Mouse (Mus musculus) left cerebral cortex, adult 2 months (tissue): Measurements from ENCODE around the gene Naif1. TPM values are rescaled to one million over a fixed set of nuclear protein-coding genes. Genes with fewer than 3 reads are reported as not detected.

Source experiments
- DNase-seq, 2 experiments: peaks; one replicate each; pipeline ENCODE4 v3.0.0; 2021 to 2022; ENCODE audit warnings: low spot score in 2 of 2, mixed read lengths in 1 of 2; ENCODE audit errors: extremely low spot score in 1 of 2
- H3K27ac ChIP-seq: fragments of 200-600 bp; 2 replicates; pipeline ENCODE4 v1.8.1; 2022
- H3K4me3 ChIP-seq: fragments of 200-600 bp; 2 replicates; pipeline ENCODE4 v1.8.1; 2022
- CTCF ChIP-seq: fragments of 200-600 bp; IDR thresholded peaks from 2 replicates; pipeline ENCODE4 v1.8.1; 2022; ENCODE audit warnings: antibody characterized with exemption, mild to moderate bottlenecking, moderate library complexity
- intact Hi-C: fragments of 180-260 bp; cut with DNase I; formaldehyde crosslinking; loops from one replicate; pipeline ENCODE4 v1.15.1; 2025
- long read RNA-seq, 2 experiments: library from polyadenylated mRNA; stranded (forward); transcript quantifications; one replicate each; pipeline ENCODE4 v2.0.0; 2021; ENCODE audit warnings: borderline mapping rate in 2 of 2
- total RNA-seq, 2 experiments: library from RNA; stranded (reverse); gene quantifications; 2 replicates each; pipeline ENCODE4 v1.2.3; 2021

The Naif1 gene
- total RNA-seq, result 1 to 10 TPM; 3.3 to 3.7 TPM
- long read RNA-seq, experiment 1, full-length matches to known transcripts, result 7 of 8 reads
- long read RNA-seq, experiment 1, partial matches to known transcripts, result 0 of 8 reads
- long read RNA-seq, experiment 1, other reads (novel, unspliced or antisense), result 1 of 8 reads
- long read RNA-seq, experiment 2, full-length matches to known transcripts, result 7 of 8 reads
- long read RNA-seq, experiment 2, partial matches to known transcripts, result 1 of 8 reads
- long read RNA-seq, experiment 2, other reads (novel, unspliced or antisense), result 0 of 8 reads

DNA sequence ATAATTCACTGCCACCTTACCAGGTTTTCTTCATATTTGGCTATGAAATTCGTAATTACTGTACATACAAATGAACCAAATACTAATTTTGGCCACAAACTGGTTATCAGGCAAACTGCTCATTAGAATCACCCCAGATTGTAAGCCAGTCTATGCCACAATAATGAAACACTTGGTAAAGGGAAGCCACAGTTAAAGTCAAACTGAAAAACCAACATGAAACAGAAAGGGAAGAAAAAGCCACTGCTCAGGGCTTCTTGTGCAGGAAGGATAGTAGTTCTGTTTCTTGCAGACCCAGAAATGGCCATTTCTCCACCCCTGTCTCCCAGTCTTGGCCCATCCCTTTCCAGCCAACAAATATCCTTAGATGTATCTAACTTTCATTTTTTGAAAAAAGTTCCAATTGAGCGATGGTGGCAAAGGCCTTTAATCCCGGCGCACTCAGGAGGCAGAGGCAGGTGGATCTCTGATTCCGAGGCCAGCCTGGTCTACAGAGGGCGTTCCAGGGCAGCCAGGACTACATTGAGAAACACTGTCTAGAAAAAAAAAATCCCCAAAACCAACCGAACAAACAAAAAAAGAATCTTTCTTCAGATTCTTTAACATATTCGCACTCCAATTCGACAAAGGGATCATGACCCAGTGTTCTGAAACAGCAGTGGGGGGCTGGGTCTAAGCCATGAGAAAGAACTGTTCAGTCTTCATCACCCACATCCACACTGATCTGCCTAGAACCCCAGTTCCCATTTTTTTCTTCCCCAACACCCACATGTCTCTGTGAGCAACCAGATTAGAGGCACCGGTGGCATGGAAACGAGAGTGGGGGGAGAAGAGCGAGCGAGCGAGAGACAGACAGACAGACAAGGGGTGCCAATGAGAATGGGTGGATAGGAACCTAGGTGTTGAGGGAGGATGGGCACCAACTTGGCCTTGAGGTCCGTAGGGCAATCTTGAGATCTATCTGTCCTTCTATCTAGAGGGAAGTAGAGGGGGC, at the start of gene Naif1:
Gene Naif1 (plus strand): TSS at position 697 of the 994 bp plus-strand sequence.
- intact Hi-C loops, result loop anchor here (2.0 kb wide), 1 partner anchor 19 kb away; no protein-coding TSS in a partner anchor
- peak; percentile 43 to 45 for DNase-seq
- H3K4me3 ChIP-seq, result peak within 1 kb of the TSS; percentile 86
- no peak for TF ChIP-seq CTCF
- H3K27ac ChIP-seq, result peak within 1 kb of the TSS; percentile 87

- H3K4me3 ChIP-seq, result no peak overlapping the region
- peak; percentile 91 to 95 for DNase-seq
- TF ChIP-seq CTCF, result no peak; the same call in none of the 2 replicates
- intact Hi-C loops, result loop anchor here (1.0 kb wide), 1 partner anchor 83 kb away; no protein-coding TSS in a partner anchor
- H3K27ac ChIP-seq, result no peak overlapping the region
Observed at GRCm38 (mm10) chr2:32404663-32405062, 45.6 kb upstream of the Naif1 start.

DNA sequence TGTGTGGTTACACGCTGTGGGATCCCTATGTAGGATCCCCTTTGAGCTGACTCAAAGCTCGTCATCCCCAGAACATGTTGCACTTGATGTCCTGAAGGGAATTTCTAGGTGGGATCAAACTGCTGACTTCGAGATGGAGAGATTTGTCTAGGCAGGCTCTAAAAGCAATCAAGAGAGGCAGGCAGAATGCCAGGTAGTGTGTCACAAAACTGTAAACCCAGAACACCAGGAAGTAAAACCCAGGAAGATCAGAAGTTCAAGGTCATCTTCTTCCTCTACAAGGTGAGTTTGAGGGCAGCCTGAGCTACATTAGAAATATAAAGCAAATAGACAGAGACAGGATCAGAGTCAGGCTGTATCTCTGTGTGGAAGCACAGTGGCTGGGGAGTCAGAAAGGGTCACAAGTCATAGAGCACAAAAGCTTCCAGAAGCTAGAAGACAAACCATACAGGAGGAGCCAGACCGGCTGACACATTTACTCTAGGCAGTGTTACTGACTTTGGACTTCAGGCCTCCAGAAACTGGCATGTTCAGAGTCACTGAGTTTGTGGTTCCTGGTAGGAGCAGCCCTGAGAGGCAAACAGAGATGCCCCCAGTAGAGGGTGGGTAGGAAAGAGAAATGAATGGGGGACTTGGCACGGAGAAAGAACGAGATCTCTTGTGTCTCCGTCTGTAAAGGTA, 43.0 kb upstream of the Naif1 start:
- intact Hi-C loops, result no loop called here
- H3K27ac ChIP-seq, result no peak overlapping the region
- no peak overlapping the region for H3K4me3 ChIP-seq
- no peak for TF ChIP-seq CTCF
- DNase-seq, result no peak

DNA sequence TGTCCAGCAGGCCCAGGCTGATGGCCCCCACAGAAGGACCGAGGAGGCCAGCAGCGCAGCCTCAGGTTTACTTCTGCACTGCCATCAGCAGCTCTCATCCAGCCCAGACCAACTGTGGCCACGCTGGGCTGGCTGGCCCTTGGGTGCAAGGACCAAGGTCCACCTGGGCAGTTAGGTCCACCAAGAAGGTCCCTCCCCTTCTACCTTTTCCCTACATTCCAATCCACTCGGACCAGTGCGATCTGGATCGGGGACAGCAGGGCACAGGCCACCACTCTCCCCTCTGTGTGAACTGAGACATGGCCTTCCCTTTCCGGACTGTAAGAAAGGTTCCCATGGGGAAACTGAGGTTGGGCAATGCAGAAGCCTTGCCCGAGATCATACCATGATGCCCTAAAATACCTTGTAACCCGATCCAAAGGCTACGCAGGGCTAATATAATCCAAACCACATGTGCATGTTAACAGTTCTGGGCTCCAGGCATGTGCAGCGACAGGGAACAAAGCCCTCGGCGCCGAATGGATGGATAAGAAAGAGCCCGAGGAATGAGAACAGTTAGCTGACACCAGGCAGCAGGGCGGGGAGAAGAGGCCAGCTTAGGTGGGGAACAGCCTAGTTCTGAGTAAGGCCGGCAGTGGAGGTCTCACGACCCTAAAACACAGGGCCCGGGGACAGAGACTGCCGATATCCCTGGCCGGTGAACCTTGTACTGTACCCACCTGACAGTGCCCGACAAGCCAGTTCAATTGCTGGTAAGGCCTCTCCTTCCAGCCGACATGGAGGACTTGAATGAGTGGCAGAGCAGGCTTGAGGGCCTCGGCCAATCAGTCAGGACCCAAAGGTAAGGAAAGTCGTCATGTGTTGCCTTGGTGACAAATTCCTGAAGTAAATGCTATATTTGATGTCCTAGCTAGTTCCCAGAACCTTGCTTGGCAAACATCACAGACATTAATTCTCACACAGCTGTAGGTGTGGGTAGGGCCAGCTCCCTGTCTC, 41.5 kb upstream of the Naif1 start:
- no peak for TF ChIP-seq CTCF
- intact Hi-C loops, result no loop called here
- H3K27ac ChIP-seq, result no peak overlapping the region
- no peak overlapping the region for H3K4me3 ChIP-seq
- no peak for DNase-seq

DNA sequence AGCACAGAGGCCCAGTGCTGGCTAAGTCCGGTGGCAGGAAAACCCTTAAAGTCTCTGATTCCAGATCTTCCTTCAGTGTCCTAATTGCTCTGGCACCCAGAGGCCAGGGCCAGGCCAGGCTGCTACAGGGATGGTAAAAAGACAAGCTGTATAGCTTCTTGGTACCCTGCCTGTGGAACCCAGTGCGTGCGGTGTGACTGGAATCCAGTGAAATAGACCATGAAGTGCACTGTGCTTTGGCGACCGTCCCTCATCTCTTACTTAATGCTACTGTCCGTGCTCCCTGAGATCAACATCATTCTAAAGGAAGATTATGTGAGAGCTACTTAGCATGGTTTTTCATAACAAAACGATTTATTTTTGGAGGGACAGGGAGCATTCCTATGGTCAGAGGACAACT, 38.9 kb upstream of the Naif1 start:
- no peak for TF ChIP-seq CTCF
- Histone ChIP-seq H3K27ac (no peak overlapping the region), H3K4me3 (no peak overlapping the region)
- DNase-seq, result no peak
- intact Hi-C loops, result no loop called here

DNA sequence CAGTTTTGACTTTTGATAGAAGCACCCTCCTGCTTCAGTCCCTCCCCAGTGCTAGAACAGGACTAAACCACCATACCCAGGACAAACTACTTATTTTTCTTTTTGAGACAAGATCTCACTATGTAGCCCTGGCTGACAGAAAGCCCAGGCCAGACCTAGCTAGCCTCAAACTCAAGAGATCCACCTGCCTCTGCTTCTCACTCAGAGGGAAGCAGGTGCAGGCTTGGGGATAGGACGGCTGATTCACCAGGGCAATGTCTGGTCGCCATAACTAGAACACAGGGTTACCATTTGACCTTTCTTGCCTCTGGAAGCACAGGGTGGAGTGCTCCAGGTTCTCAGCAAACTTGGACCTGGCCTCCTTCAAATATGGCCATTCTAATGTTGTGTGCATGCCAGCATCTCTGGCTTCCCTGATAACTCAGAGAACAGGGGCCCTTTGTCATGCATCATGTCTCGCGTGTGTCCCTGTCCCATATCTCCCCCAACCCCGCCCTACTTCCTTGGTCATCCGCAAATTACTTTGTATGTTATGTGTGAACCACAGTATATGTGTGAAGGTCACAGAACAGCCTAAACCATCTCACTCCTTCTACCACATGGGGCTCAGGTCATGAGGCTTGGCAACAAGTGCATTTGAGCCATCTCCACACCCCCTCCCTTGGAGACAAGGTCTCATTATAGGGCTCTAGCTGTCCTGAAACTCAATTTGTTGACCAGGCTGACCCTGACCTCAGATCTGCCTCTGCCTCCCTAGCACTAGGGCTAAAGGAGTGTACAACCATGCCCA, 37.3 kb upstream of the Naif1 start:
- no peak for DNase-seq
- no peak for TF ChIP-seq CTCF
- intact Hi-C loops, result no loop called here
- Histone ChIP-seq H3K27ac (no peak overlapping the region), H3K4me3 (no peak overlapping the region)

GRCm38 (mm10) chr2:32413936-32414335, 36.3 kb upstream of the Naif1 start:
- intact Hi-C loops, result no loop called here
- Histone ChIP-seq H3K4me3 (no peak overlapping the region), H3K27ac (no peak overlapping the region)
- no peak for TF ChIP-seq CTCF
- no peak for DNase-seq

GRCm38 (mm10) chr2:32415801-32416200, 34.5 kb upstream of the Naif1 start:
- H3K4me3 ChIP-seq, result no peak overlapping the region
- intact Hi-C loops, result no loop called here
- no peak for TF ChIP-seq CTCF
- H3K27ac ChIP-seq, result no peak overlapping the region
- DNase-seq, result no peak

DNA sequence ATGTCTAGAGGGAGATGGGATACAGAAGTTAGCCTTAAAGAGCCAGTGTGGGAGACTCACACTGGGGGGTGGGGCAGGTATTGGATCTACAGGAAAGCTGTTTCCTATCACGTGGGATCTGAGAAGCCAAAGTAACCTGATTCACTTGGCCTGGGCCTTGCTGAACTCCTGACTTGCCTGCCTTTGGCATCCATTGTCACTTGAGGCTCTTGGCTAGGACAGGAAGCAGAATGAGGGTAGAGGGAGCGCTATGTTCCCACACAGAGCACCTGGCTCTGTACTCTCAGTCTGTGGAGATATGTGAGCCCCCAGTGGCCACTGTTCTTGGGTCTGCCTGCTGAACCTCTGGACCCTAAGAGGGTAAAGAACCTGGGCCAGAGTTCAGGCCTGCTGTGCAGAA, 33.7 kb upstream of the Naif1 start:
- DNase-seq, result no peak
- TF ChIP-seq CTCF, result no peak
- intact Hi-C loops, result no loop called here
- no peak overlapping the region for H3K4me3 ChIP-seq
- H3K27ac ChIP-seq, result no peak overlapping the region

- intact Hi-C loops, result no loop called here
- no peak overlapping the region for H3K27ac ChIP-seq
- H3K4me3 ChIP-seq, result no peak overlapping the region
- TF ChIP-seq CTCF, result no peak
- DNase-seq, result no peak
Observed at GRCm38 (mm10) chr2:32417486-32417885, 32.8 kb upstream of the Naif1 start.
